Mouse (Mus musculus): ENCODE measurements around the gene Pdgfc. TPM values are rescaled to one million over a fixed set of nuclear protein-coding genes. Genes with fewer than 3 reads are reported as not detected.
"Not testable (repeated sequence)": the region's sequence is repeated elsewhere in the genome, so short reads cannot be mapped to it uniquely, and the experiment has no call there.

Pdgfc gene
- polyA plus RNA-seq, 1 experiment = 7.3 TPM

DNA sequence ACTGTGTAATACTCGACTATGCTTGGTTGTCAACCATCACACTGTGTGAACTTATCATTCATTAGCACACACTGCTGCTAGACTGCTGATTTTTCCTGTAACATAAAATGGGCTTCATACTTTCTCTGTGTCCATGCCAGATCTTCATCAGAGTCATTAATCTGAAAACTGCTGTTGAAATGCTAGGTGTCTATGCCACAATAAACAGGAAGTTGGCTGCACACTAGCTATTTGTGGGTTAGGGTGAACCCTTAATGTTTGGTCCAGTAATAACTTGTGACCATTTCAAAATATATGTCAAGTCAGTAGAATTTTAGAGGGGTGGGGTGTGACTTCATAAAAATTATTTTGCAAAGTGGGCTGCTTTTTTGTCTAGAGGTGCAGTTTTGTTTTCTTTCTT, 84.4 kb downstream of the Pdgfc start:
- 67% methylated on average over 1 of the region's 1 CpGs for WGBS
- Histone ChIP-seq H3K4me3 (ENCODE audit: insufficient read depth, low read depth, low read length) (no peak overlapping the region), H3K27ac (ENCODE audit: insufficient read depth, low read depth, low read length) (no peak overlapping the region), H3K36me3 (ENCODE audit: control insufficient read depth, insufficient read depth, low read length) (no peaks in the 10 kb centered on the region), H3K4me1 (ENCODE audit: control insufficient read depth, insufficient read depth, low read length) (no peaks in the 10 kb centered on the region; the same call in 1 of the 2 replicates), H3K27me3 (replicated peaks; ENCODE audit: control insufficient read depth, insufficient read depth, low read length) (no peaks in the 10 kb centered on the region)
- DNase-seq = no peak
- no peak for TF ChIP-seq CTCF (conservative IDR thresholded peaks at IDR 0.05; ENCODE audit: insufficient read depth, insufficient read length, low read depth, low read length)
- no peak for TF ChIP-seq POLR2A (IDR thresholded peaks at IDR 0.05; ENCODE audit: low read depth, low read length)

DNA sequence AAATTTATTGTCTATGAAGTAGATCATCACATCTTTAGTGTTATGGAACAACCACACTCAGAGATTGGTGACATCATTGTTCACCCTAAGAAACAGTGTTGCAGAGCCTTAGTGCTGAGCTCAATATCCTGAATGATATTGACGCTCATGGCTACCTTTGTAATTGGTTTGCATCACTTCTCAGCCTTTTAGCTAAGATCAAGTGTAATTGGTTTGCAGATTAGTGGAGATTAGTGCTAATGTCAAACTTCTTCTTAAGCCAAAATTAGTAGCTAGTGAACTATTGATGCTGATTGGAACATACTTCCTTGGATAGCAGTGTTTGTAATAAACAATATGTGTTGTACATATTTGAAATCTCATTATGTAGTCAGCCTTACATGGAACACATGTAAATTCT, 85.5 kb downstream of the Pdgfc start:
- 94% methylated on average over 1 of the region's 1 CpGs for WGBS
- H3K4me1 ChIP-seq (ENCODE audit: control insufficient read depth, insufficient read depth, low read length) = peaks cover 2% of the 10 kb centered on the region; the same call in 1 of the 2 replicates
- no peak for TF ChIP-seq CTCF (conservative IDR thresholded peaks at IDR 0.05; ENCODE audit: insufficient read depth, insufficient read length, low read depth, low read length)
- TF ChIP-seq POLR2A (IDR thresholded peaks at IDR 0.05; ENCODE audit: low read depth, low read length) = no peak
- H3K36me3 ChIP-seq (ENCODE audit: control insufficient read depth, insufficient read depth, low read length) = no peaks in the 10 kb centered on the region
- H3K27ac ChIP-seq (ENCODE audit: insufficient read depth, low read depth, low read length) = no peak overlapping the region
- H3K4me3 ChIP-seq (ENCODE audit: insufficient read depth, low read depth, low read length) = no peak overlapping the region
- H3K27me3 ChIP-seq (replicated peaks; ENCODE audit: control insufficient read depth, insufficient read depth, low read length) = no peaks in the 10 kb centered on the region
- DNase-seq = no peak

- no peak for TF ChIP-seq CTCF (conservative IDR thresholded peaks at IDR 0.05; ENCODE audit: insufficient read depth, insufficient read length, low read depth, low read length)
- DNase-seq = no peak
- Histone ChIP-seq H3K4me1 (ENCODE audit: control insufficient read depth, insufficient read depth, low read length) (peaks cover 4% of the 10 kb centered on the region; the same call in 1 of the 2 replicates), H3K27ac (ENCODE audit: insufficient read depth, low read depth, low read length) (no peak overlapping the region), H3K36me3 (ENCODE audit: control insufficient read depth, insufficient read depth, low read length) (no peaks in the 10 kb centered on the region), H3K27me3 (replicated peaks; ENCODE audit: control insufficient read depth, insufficient read depth, low read length) (no peaks in the 10 kb centered on the region), H3K4me3 (ENCODE audit: insufficient read depth, low read depth, low read length) (no peak overlapping the region)
- WGBS = 81% methylated on average over 3 of the region's 3 CpGs
Measured at GRCm38 (mm10) chr3:81123461-81123860, 87.2 kb downstream of the Pdgfc start.

DNA sequence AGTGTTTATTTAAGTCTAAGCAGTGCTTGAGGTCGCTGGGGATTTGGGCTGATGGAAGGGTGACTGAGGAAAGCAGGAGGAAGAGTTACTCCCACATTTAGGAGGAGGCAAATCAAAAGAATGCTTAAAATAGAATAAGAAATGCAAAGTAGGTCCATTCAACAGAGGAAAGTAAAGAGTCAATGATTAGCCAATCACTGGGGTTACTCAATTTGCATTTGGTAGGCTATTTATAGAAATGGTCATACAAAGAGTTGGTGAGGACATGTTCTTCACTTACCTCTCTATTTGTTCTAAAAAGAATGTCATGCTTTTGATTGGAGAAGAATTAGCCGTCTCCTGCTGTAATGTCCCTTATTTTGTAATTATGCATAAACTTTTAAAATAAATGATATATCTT, 90.8 kb downstream of the Pdgfc start:
- no peaks in the 10 kb centered on the region for H3K27me3 ChIP-seq (replicated peaks; ENCODE audit: control insufficient read depth, insufficient read depth, low read length)
- H3K27ac ChIP-seq (ENCODE audit: insufficient read depth, low read depth, low read length) = peak overlapping the region; percentile 88
- peaks cover 4% of the 10 kb centered on the region; the same call in 1 of the 2 replicates for H3K4me1 ChIP-seq (ENCODE audit: control insufficient read depth, insufficient read depth, low read length)
- H3K4me3 ChIP-seq (ENCODE audit: insufficient read depth, low read depth, low read length) = no peak overlapping the region
- H3K36me3 ChIP-seq (ENCODE audit: control insufficient read depth, insufficient read depth, low read length) = no peaks in the 10 kb centered on the region
- 30% methylated on average over 2 of the region's 2 CpGs for WGBS
- TF ChIP-seq POLR2A (IDR thresholded peaks at IDR 0.05; ENCODE audit: low read depth, low read length) = no peak
- TF ChIP-seq CTCF (conservative IDR thresholded peaks at IDR 0.05; ENCODE audit: insufficient read depth, insufficient read length, low read depth, low read length) = no peak
- peak; percentile 33 for DNase-seq

GRCm38 (mm10) chr3:81136985-81137384, 100.8 kb downstream of the Pdgfc start:
- Histone ChIP-seq H3K36me3 (ENCODE audit: control insufficient read depth, insufficient read depth, low read length) (no peaks in the 10 kb centered on the region), H3K27me3 (replicated peaks; ENCODE audit: control insufficient read depth, insufficient read depth, low read length) (no peaks in the 10 kb centered on the region), H3K4me3 (ENCODE audit: insufficient read depth, low read depth, low read length) (no peak overlapping the region), H3K27ac (ENCODE audit: insufficient read depth, low read depth, low read length) (no peak overlapping the region), H3K4me1 (ENCODE audit: control insufficient read depth, insufficient read depth, low read length) (no peaks in the 10 kb centered on the region)
- WGBS = 42% methylated on average over 3 of the region's 3 CpGs
- DNase-seq = no peak
- TF ChIP-seq CTCF (conservative IDR thresholded peaks at IDR 0.05; ENCODE audit: insufficient read depth, insufficient read length, low read depth, low read length) (no peak), POLR2A (IDR thresholded peaks at IDR 0.05; ENCODE audit: low read depth, low read length) (no peak)

DNA sequence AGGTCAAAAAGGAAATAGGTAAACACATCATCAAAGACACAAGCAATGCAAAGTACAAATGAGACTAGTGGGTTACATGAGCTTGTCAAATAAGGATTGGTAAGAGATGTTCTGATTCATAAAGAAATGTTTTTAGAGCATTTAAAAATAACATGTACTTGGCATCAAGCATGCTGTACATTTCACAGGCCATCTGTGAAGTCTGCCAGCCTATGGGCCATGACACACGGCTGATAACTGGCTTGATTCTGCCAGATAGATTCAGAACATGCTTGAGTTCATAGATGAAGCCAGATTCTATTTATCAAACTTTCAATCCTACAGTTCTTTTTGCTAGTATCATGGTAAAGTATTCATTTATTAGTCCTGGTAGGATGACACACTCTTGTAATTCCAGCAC, 101.8 kb downstream of the Pdgfc start:
- WGBS = 79% methylated on average over 1 of the region's 1 CpGs

DNA sequence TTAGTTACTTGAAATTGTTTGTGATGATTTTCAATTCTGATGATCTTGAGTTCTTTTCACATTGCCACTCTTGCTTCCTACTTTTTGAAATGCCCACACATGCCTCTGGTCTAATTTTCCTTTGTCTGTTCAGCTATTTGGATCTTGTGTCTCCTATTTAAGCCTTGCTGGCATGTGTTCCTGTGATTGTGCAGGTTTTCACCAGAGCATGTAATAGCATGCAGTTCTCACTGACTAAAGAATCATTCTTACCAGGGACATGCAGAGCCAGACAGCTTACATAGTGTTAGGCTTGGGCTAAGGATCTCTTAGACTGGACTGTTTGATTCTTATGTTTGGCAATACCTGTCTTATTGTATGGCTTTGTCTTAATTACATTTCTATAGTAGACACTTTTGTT, 107.5 kb downstream of the Pdgfc start:
- H3K4me3 ChIP-seq (ENCODE audit: insufficient read depth, low read depth, low read length) = no peak overlapping the region
- H3K4me1 ChIP-seq (ENCODE audit: control insufficient read depth, insufficient read depth, low read length) = no peaks in the 10 kb centered on the region; the same call in 1 of the 2 replicates
- DNase-seq = no peak
- H3K27me3 ChIP-seq (replicated peaks; ENCODE audit: control insufficient read depth, insufficient read depth, low read length) = no peaks in the 10 kb centered on the region
- no peak overlapping the region for H3K27ac ChIP-seq (ENCODE audit: insufficient read depth, low read depth, low read length)
- TF ChIP-seq CTCF (conservative IDR thresholded peaks at IDR 0.05; ENCODE audit: insufficient read depth, insufficient read length, low read depth, low read length) (no peak), POLR2A (IDR thresholded peaks at IDR 0.05; ENCODE audit: low read depth, low read length) (no peak)
- no peaks in the 10 kb centered on the region for H3K36me3 ChIP-seq (ENCODE audit: control insufficient read depth, insufficient read depth, low read length)

More for the DNA sequence above, 101.8 kb downstream of the Pdgfc start:
- H3K4me3 ChIP-seq (ENCODE audit: insufficient read depth, low read depth, low read length); DNase-seq; H3K27me3 ChIP-seq (replicated peaks; ENCODE audit: control insufficient read depth, insufficient read depth, low read length); H3K4me1 ChIP-seq (ENCODE audit: control insufficient read depth, insufficient read depth, low read length); H3K27ac ChIP-seq (ENCODE audit: insufficient read depth, low read depth, low read length); H3K36me3 ChIP-seq (ENCODE audit: control insufficient read depth, insufficient read depth, low read length): not testable (repeated sequence)

- Histone ChIP-seq H3K4me1 (ENCODE audit: control insufficient read depth, insufficient read depth, low read length) (no peaks in the 10 kb centered on the region; the same call in 1 of the 2 replicates), H3K27ac (ENCODE audit: insufficient read depth, low read depth, low read length) (no peak overlapping the region), H3K4me3 (ENCODE audit: insufficient read depth, low read depth, low read length) (no peak overlapping the region), H3K27me3 (replicated peaks; ENCODE audit: control insufficient read depth, insufficient read depth, low read length) (no peaks in the 10 kb centered on the region), H3K36me3 (ENCODE audit: control insufficient read depth, insufficient read depth, low read length) (no peaks in the 10 kb centered on the region)
- no peak for TF ChIP-seq CTCF (conservative IDR thresholded peaks at IDR 0.05; ENCODE audit: insufficient read depth, insufficient read length, low read depth, low read length)
- TF ChIP-seq POLR2A (IDR thresholded peaks at IDR 0.05; ENCODE audit: low read depth, low read length) = no peak
- DNase-seq = no peak
- WGBS = 63% methylated on average over 3 of the region's 3 CpGs
Measured at GRCm38 (mm10) chr3:81149109-81149521, 112.9 kb downstream of the Pdgfc start.
